Mouse (Mus musculus): ENCODE results near the gene Amtn. TPM values are rescaled to one million over a fixed set of nuclear protein-coding genes. Genes with fewer than 3 reads are reported as not detected.

Gene Amtn
- not detected for total RNA-seq (2023)

DNA sequence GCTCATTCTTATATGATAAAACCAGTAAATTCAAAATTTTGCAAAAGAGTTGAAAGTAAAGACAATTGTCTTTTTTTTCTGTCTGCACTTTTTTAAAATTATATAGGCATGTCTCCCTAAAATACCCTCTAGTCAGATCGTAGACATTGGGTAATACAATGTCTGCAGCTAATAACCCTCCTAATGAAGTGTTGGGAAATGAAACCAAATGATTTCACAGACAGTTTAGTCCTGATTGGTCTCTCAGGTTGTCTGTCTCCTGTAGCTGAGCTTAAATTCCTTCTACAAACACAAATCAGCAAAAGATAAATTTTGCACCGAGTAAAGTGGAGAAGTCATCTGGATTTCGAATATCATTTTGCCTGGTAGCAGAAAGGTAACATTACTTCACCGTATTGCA is at the start of gene Amtn:
Gene Amtn, plus strand, starts transcription at position 301 of the 400 bp plus-strand sequence.

Other genes starting within 250 kb of the Amtn start
- not detected for gene Gm11115, start 222.0 kb upstream of the Amtn start, total RNA-seq (2023)
- gene Gm7714, start 107.2 kb upstream of the Amtn start, total RNA-seq (2023) = not detected
- gene Prol1, start 58.8 kb upstream of the Amtn start, total RNA-seq (2023) = not detected
- not detected for gene Ambn, start 79.9 kb downstream of the Amtn start, total RNA-seq (2023)
- not detected for gene Enam, start 111.9 kb downstream of the Amtn start, total RNA-seq (2023)
- gene Jchain, start 151.8 kb downstream of the Amtn start, total RNA-seq (2023) = 10 to 100 TPM; 20.4 to 56.6 TPM
- gene Utp3, start 178.4 kb downstream of the Amtn start, total RNA-seq (2023) = 10 to 100 TPM; 25.8 to 27.8 TPM
- gene Rufy3, start 188.9 kb downstream of the Amtn start, total RNA-seq (2023) = 1 to 10 TPM; 7.3 to 8.2 TPM

Measured in neutrophil, adult 83 days (primary cell).